Mouse (Mus musculus) cerebellum, postnatal 4 days (tissue): ENCODE results near the gene Cdh4.
A peak's percentile ranks its signal among the peaks of the same experiment; 100 is the strongest.

Experiments
- DNase-seq, 2 experiments: peaks; one replicate each; pipeline ENCODE4 v3.0.0; 2022; ENCODE audit warnings: low spot score in 2 of 2, mixed read lengths in 1 of 2

The Cdh4 gene

GRCm38 (mm10) chr2:179934165-179934564, 491.9 kb downstream of the Cdh4 start:
- no peak for DNase-seq

- no peak for DNase-seq
Observed at GRCm38 (mm10) chr2:179937091-179937490, 494.9 kb downstream of the Cdh4 start.

- peak in 1 of 2 experiments; percentile 37 for DNase-seq
Observed at GRCm38 (mm10) chr2:179941696-179942095, 499.5 kb downstream of the Cdh4 start.

GRCm38 (mm10) chr2:179945051-179945450, 502.8 kb downstream of the Cdh4 start:
- DNase-seq, result no peak

GRCm38 (mm10) chr2:179946496-179946895, 504.3 kb downstream of the Cdh4 start:
- DNase-seq, result no peak

- DNase-seq, result no peak
Observed at GRCm38 (mm10) chr2:179947607-179948006, 505.4 kb downstream of the Cdh4 start.

GRCm38 (mm10) chr2:179948820-179949219, 506.6 kb downstream of the Cdh4 start:
- DNase-seq, result no peak
